Comparison of ENCODE assay signal across 8 mouse cellular contexts in the genomic region with DNA sequence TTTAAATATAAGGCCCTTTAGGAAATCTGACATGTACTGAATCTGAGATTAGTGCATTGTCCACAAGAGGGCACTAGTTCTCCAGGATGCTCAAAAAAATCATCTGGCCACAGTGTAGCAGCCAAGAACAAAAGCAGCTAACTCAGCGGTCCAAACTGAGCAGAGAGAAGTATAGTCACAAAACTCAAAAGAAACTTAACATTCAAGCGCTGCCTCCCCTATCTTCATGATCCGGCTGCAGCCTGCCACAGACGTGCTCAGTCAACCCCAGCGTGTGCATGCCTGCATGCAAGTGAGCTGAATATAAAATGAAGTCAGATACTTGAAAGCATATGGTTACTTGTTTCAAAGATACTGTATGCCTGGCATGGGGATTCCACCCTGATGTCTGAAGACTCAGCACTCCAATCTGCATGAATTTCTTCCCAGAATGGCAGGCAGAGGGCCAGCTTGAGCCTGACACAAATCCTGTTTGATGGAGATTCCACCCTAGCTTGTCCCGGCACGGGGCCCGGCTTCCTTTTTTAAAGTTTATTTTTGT. TPM values are rescaled to one million over a fixed set of nuclear protein-coding genes. Genes with fewer than 3 reads are reported as not detected.
DNase-seq lines count a peak whose midpoint lies in the region; ATAC-seq lines count a peak whose summit lies in the region.

No protein-coding gene starts in this region.

- no peaks in the 10 kb centered on the region for H3K9me3 ChIP-seq in heart, embryonic 10.5 days
- no peaks in the 10 kb centered on the region for H3K9me3 ChIP-seq in kidney, embryonic 14.5 days (ENCODE audit: control insufficient read depth, low read length)
- H3K9me3 ChIP-seq in limb, embryonic 15.5 days = no peaks in the 10 kb centered on the region
- no peaks in the 10 kb centered on the region for H3K9me3 ChIP-seq in midbrain, embryonic 16.5 days (replicated peaks; ENCODE audit: control insufficient read depth, low read length, poor library complexity, severe bottlenecking)

- DNase-seq in CD4-positive, CD25-positive, alpha-beta regulatory T cell, adult 2 months (ENCODE audit: low read depth, low spot score) = peak; percentile 82
- peak; percentile 42 for DNase-seq in T-cell, adult 2 months (ENCODE audit: low spot score)
- DNase-seq in embryo, embryonic 9.5 days (ENCODE audit: extremely low spot score) = peak; percentile 74
- DNase-seq in heart, embryonic 10.5 days (ENCODE audit: low spot score) = no peak
- peak; percentile 45 for DNase-seq in thymus, postnatal 25 days

- peak; percentile 58; the same call in 1 of the 2 replicates for ATAC-seq in kidney, embryonic 14.5 days (ENCODE audit: low FRiP score, low TSS enrichment)
- no peak for ATAC-seq in limb, embryonic 15.5 days (ENCODE audit: insufficient number of reproducible peaks, low FRiP score, low TSS enrichment, low read depth)
- ATAC-seq in midbrain, embryonic 16.5 days = peak; percentile 60

- peak overlapping the region; percentile 4; the same call in 1 of the 2 replicates for H3K9ac ChIP-seq in kidney, embryonic 14.5 days (ENCODE audit: low read depth, low read length)
- H3K9ac ChIP-seq in limb, embryonic 15.5 days = no peak overlapping the region
- H3K9ac ChIP-seq in midbrain, embryonic 16.5 days (ENCODE audit: low read depth, low read length) = no peak overlapping the region

- WGBS in heart, embryonic 10.5 days = 33% methylated on average over 8 of the region's 8 CpGs
- 36% methylated on average over 8 of the region's 8 CpGs for WGBS in kidney, embryonic 14.5 days
- 33% methylated on average over 8 of the region's 8 CpGs for WGBS in limb, embryonic 15.5 days
- 23% methylated on average over 8 of the region's 8 CpGs for whole genome bisulfite sequencing in midbrain, embryonic 16.5 days

- H3K36me3 ChIP-seq in heart, embryonic 10.5 days = no peaks in the 10 kb centered on the region
- no peaks in the 10 kb centered on the region for H3K36me3 ChIP-seq in kidney, embryonic 14.5 days (ENCODE audit: control insufficient read depth, insufficient read depth, low read length)
- H3K36me3 ChIP-seq in limb, embryonic 15.5 days = no peaks in the 10 kb centered on the region
- no peaks in the 10 kb centered on the region for H3K36me3 ChIP-seq in midbrain, embryonic 16.5 days (ENCODE audit: control insufficient read depth, insufficient read depth, low read length)

- H3K4me2 ChIP-seq in kidney, embryonic 14.5 days (replicated peaks; ENCODE audit: low read depth, low read length) = peak overlapping the region; percentile 19; the same call in 1 of the 2 replicates
- no peak overlapping the region for H3K4me2 ChIP-seq in limb, embryonic 15.5 days
- peak overlapping the region; percentile 36 for H3K4me2 ChIP-seq in midbrain, embryonic 16.5 days (ENCODE audit: low read length)

- H3K4me3 ChIP-seq in heart, embryonic 10.5 days = no peak overlapping the region; the same call in 1 of the 2 replicates
- no peak overlapping the region for H3K4me3 ChIP-seq in kidney, embryonic 14.5 days (ENCODE audit: low read length)
- H3K4me3 ChIP-seq in limb, embryonic 15.5 days = no peak overlapping the region
- no peak overlapping the region; the same call in 1 of the 2 replicates for H3K4me3 ChIP-seq in midbrain, embryonic 16.5 days (ENCODE audit: low read depth, low read length)

- H3K27me3 ChIP-seq in heart, embryonic 10.5 days (ENCODE audit: insufficient read depth, poor library complexity, severe bottlenecking) = peaks cover 7% of the 10 kb centered on the region; the same call in 1 of the 2 replicates
- no peaks in the 10 kb centered on the region for H3K27me3 ChIP-seq in kidney, embryonic 14.5 days (ENCODE audit: control insufficient read depth, insufficient read depth, low read length)
- peaks cover 7% of the 10 kb centered on the region for H3K27me3 ChIP-seq in limb, embryonic 15.5 days
- H3K27me3 ChIP-seq in midbrain, embryonic 16.5 days (ENCODE audit: control insufficient read depth, insufficient read depth, low read depth, low read length) = no peaks in the 10 kb centered on the region

- peaks cover 13% of the 10 kb centered on the region; the same call in 1 of the 2 replicates for H3K4me1 ChIP-seq in heart, embryonic 10.5 days
- peaks cover 4% of the 10 kb centered on the region; the same call in 1 of the 2 replicates for H3K4me1 ChIP-seq in kidney, embryonic 14.5 days (ENCODE audit: control insufficient read depth, insufficient read depth, low read length)
- H3K4me1 ChIP-seq in limb, embryonic 15.5 days = peaks cover 8% of the 10 kb centered on the region; the same call in 1 of the 2 replicates
- H3K4me1 ChIP-seq in midbrain, embryonic 16.5 days (ENCODE audit: control insufficient read depth, insufficient read depth, low read length) = peaks cover 3% of the 10 kb centered on the region; the same call in 1 of the 2 replicates

- peak overlapping the region; percentile 47; the same call in 1 of the 2 replicates for H3K27ac ChIP-seq in heart, embryonic 10.5 days
- no peak overlapping the region for H3K27ac ChIP-seq in kidney, embryonic 14.5 days (ENCODE audit: low read depth, low read length)
- H3K27ac ChIP-seq in limb, embryonic 15.5 days = peak overlapping the region; percentile 57; the same call in 1 of the 2 replicates
- peak overlapping the region; percentile 21; the same call in 1 of the 2 replicates for H3K27ac ChIP-seq in midbrain, embryonic 16.5 days (ENCODE audit: low read length)

RNA-seq across cellular contexts. Expression of a gene that starts 8.0 kb away (rescaled TPM):
- 7.1 and 8.0 TPM in 2 replicates for polyA plus RNA-seq in heart, embryonic 10.5 days (2016; fragmentation: Nextera tagmentation; extraction: Ambion mirVana)
- polyA plus RNA-seq in kidney, embryonic 14.5 days (2014; fragmentation: Nextera tagmentation; extraction: Ambion mirVana) = 21.6 and 32.6 TPM in 2 replicates
- polyA plus RNA-seq in limb, embryonic 15.5 days (2015; fragmentation: Nextera tagmentation; extraction: Ambion mirVana) = 33.4 and 35.9 TPM in 2 replicates
- polyA plus RNA-seq in midbrain, embryonic 16.5 days (2015; fragmentation: Nextera tagmentation; extraction: Ambion mirVana) = 174 and 182 TPM in 2 replicates
